Mouse (Mus musculus): ENCODE measurements at regions not wholly inside any gene's neighbourhood (a gene's known extent, or its start where the extent isn't known, plus 50 kb on each side); places are given as distances from the start of the nearest gene placed in this dataset.

GRCm38 (mm10) chr12:56081406-56081805 is 245.3 kb downstream of the Brms1l start:
- Histone ChIP-seq H3K9ac (no peak overlapping the region), H3K27me3 (ENCODE audit: insufficient read depth, low read length) (no peaks in the 10 kb centered on the region), H3K27ac (ENCODE audit: low read depth, low read length) (no peak overlapping the region), H3K9me3 (ENCODE audit: low read length) (no peaks in the 10 kb centered on the region), H3K4me1 (ENCODE audit: insufficient read depth) (no peaks in the 10 kb centered on the region), H3K36me3 (ENCODE audit: insufficient read depth) (no peaks in the 10 kb centered on the region), H3K4me2 (ENCODE audit: low read depth) (no peak overlapping the region), H3K4me3 (ENCODE audit: low read depth, low read length) (no peak overlapping the region)
- DNase-seq: peak; percentile 7
- TF ChIP-seq CTCF (IDR thresholded peaks at IDR 0.05; ENCODE audit: low read depth): no peak
- peak; percentile 16; the same call in 1 of the 2 replicates for ATAC-seq

GRCm38 (mm10) chr12:56064183-56064582 is 228.1 kb downstream of the Brms1l start:
- Histone ChIP-seq H3K27me3 (ENCODE audit: insufficient read depth, low read length) (no peaks in the 10 kb centered on the region), H3K4me1 (ENCODE audit: insufficient read depth) (no peaks in the 10 kb centered on the region), H3K36me3 (ENCODE audit: insufficient read depth) (no peaks in the 10 kb centered on the region), H3K9ac (no peak overlapping the region), H3K9me3 (ENCODE audit: low read length) (no peaks in the 10 kb centered on the region), H3K4me2 (ENCODE audit: low read depth) (no peak overlapping the region), H3K27ac (ENCODE audit: low read depth, low read length) (no peak overlapping the region), H3K4me3 (ENCODE audit: low read depth, low read length) (no peak overlapping the region)
- DNase-seq (no peak), ATAC-seq (no peak)
- no peak for TF ChIP-seq CTCF (IDR thresholded peaks at IDR 0.05; ENCODE audit: low read depth)
- WGBS: 41% methylated on average over 7 of the region's 7 CpGs

DNA sequence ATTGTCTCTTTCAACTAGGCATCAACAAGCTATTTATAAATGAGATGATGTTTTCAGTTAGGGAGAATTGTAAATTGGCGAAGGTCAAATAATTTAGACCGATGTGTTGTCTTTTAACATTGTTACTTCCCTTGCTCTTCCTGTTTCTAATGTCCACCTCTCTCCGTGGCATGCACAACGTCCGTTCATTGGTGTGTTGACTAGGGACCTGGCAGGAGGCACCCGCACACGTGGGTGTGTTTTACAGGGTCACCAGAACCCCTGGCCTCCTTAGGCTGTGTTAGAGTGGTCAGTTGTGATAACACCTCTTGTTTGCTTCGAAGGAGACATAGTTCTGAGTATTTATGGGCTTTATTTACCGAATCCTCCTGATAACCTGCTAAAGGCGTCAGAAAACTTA is 222.8 kb downstream of the Brms1l start:
- no peaks in the 10 kb centered on the region for H3K36me3 ChIP-seq (ENCODE audit: insufficient read depth)
- TF ChIP-seq CTCF (IDR thresholded peaks at IDR 0.05; ENCODE audit: low read depth): no peak
- no peak overlapping the region for H3K4me3 ChIP-seq (ENCODE audit: low read depth, low read length)
- ATAC-seq: no peak
- no peak overlapping the region for H3K4me2 ChIP-seq (ENCODE audit: low read depth)
- no peak for DNase-seq
- H3K9me3 ChIP-seq (ENCODE audit: low read length): no peaks in the 10 kb centered on the region
- H3K9ac ChIP-seq: no peak overlapping the region
- H3K27ac ChIP-seq (ENCODE audit: low read depth, low read length): no peak overlapping the region
- peaks cover 5% of the 10 kb centered on the region; the same call in 1 of the 2 replicates for H3K27me3 ChIP-seq (ENCODE audit: insufficient read depth, low read length)
- WGBS: 79% methylated on average over 10 of the region's 10 CpGs
- H3K4me1 ChIP-seq (ENCODE audit: insufficient read depth): no peaks in the 10 kb centered on the region

DNA sequence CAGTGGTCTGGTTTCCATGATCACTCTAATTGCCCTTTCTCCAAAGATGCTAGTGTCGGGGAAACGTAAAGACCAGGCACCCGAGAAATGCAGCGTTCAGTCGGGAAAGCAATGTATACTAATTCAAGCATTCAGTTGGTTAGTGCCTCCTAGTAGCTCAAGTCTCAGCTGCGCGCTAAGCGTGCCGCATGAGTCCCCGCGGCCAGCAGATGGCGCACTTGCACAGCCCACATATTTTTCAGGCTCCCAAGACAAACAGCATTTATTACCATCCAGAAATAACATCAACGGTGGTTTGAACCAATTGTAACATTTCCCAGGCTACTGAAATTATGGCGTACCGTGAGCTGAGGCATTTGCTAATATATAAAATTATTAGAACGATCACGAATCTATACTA is 222.3 kb downstream of the Brms1l start:
- H3K4me3 ChIP-seq (ENCODE audit: low read depth, low read length): no peak overlapping the region
- peak; percentile 97 for TF ChIP-seq CTCF (IDR thresholded peaks at IDR 0.05; ENCODE audit: low read depth)
- no peaks in the 10 kb centered on the region for H3K36me3 ChIP-seq (ENCODE audit: insufficient read depth)
- no peak overlapping the region for H3K9ac ChIP-seq
- DNase-seq: peak; percentile 93
- no peaks in the 10 kb centered on the region for H3K4me1 ChIP-seq (ENCODE audit: insufficient read depth)
- H3K27me3 ChIP-seq (ENCODE audit: insufficient read depth, low read length): peaks cover 5% of the 10 kb centered on the region; the same call in 1 of the 2 replicates
- WGBS: 8% methylated on average over 17 of the region's 17 CpGs
- ATAC-seq: peak; percentile 93
- no peaks in the 10 kb centered on the region for H3K9me3 ChIP-seq (ENCODE audit: low read length)
- no peak overlapping the region for H3K27ac ChIP-seq (ENCODE audit: low read depth, low read length)
- H3K4me2 ChIP-seq (ENCODE audit: low read depth): no peak overlapping the region

DNA sequence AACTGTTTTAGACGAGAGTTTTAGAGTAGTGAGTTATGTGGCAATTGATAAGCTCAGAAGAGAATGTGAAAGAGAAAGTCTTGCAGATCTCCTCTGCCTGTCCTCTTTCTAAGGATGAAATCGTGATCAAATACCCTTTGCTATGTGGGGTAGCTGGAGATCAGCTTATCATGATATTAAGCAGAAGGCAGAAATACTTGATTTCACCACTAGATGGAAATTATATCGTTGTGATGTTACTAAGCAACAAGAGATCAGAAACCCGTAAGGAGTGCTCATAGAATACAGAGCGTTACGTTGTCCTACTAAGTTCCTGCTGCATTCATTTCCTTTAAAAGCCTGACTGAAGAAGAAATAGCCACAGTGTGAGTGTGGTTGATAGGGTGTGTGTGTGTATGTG is 219.3 kb downstream of the Brms1l start:
- WGBS: 72% methylated on average over 6 of the region's 6 CpGs
- Histone ChIP-seq H3K4me3 (ENCODE audit: low read depth, low read length) (no peak overlapping the region), H3K9ac (no peak overlapping the region), H3K4me2 (ENCODE audit: low read depth) (no peak overlapping the region), H3K36me3 (ENCODE audit: insufficient read depth) (no peaks in the 10 kb centered on the region), H3K9me3 (ENCODE audit: low read length) (no peaks in the 10 kb centered on the region), H3K27me3 (ENCODE audit: insufficient read depth, low read length) (peaks cover 5% of the 10 kb centered on the region; the same call in 1 of the 2 replicates), H3K4me1 (ENCODE audit: insufficient read depth) (no peaks in the 10 kb centered on the region), H3K27ac (ENCODE audit: low read depth, low read length) (no peak overlapping the region)
- peak; percentile 11 for DNase-seq
- peak; percentile 47; the same call in 1 of the 2 replicates for ATAC-seq
- TF ChIP-seq CTCF (IDR thresholded peaks at IDR 0.05; ENCODE audit: low read depth): peak; percentile 37

GRCm38 (mm10) chr12:56046050-56046449 is 209.9 kb downstream of the Brms1l start:
- DNase-seq: no peak

GRCm38 (mm10) chr12:56020954-56021514 is 184.9 kb downstream of the Brms1l start:
- WGBS: 8% methylated on average over 7 of the region's 7 CpGs
- TF ChIP-seq CTCF (IDR thresholded peaks at IDR 0.05; ENCODE audit: low read depth): no peak
- DNase-seq (no peak), ATAC-seq (no peak)
- H3K9ac ChIP-seq: no peak overlapping the region
- H3K36me3 ChIP-seq (ENCODE audit: insufficient read depth): no peaks in the 10 kb centered on the region
- H3K4me2 ChIP-seq (ENCODE audit: low read depth): no peak overlapping the region
- no peaks in the 10 kb centered on the region for H3K4me1 ChIP-seq (ENCODE audit: insufficient read depth)
- H3K9me3 ChIP-seq (ENCODE audit: low read length): no peaks in the 10 kb centered on the region
- no peaks in the 10 kb centered on the region for H3K27me3 ChIP-seq (ENCODE audit: insufficient read depth, low read length)
- no peak overlapping the region for H3K27ac ChIP-seq (ENCODE audit: low read depth, low read length)
- H3K4me3 ChIP-seq (ENCODE audit: low read depth, low read length): no peak overlapping the region

More at GRCm38 (mm10) chr12:56046050-56046449, 209.9 kb downstream of the Brms1l start:
- 92% methylated on average over 3 of the region's 3 CpGs for WGBS
- Histone ChIP-seq H3K9ac (no peak overlapping the region), H3K4me3 (ENCODE audit: low read depth, low read length) (no peak overlapping the region), H3K27me3 (ENCODE audit: insufficient read depth, low read length) (no peaks in the 10 kb centered on the region), H3K27ac (ENCODE audit: low read depth, low read length) (no peak overlapping the region), H3K4me2 (ENCODE audit: low read depth) (no peak overlapping the region), H3K4me1 (ENCODE audit: insufficient read depth) (no peaks in the 10 kb centered on the region), H3K36me3 (ENCODE audit: insufficient read depth) (no peaks in the 10 kb centered on the region), H3K9me3 (ENCODE audit: low read length) (no peaks in the 10 kb centered on the region)
- no peak for ATAC-seq
- TF ChIP-seq CTCF (IDR thresholded peaks at IDR 0.05; ENCODE audit: low read depth): no peak

Data from forebrain, postnatal 0 days (tissue).